Mouse (Mus musculus): ENCODE measurements around the gene Hspg2. TPM values are rescaled to one million over a fixed set of nuclear protein-coding genes. Genes with fewer than 3 reads are reported as not detected.

The Hspg2 gene
- total and polyA plus RNA-seq, 3 experiments, result 114 to 190 (median 174) TPM

GRCm38 (mm10) chr4:137441332-137441731 lies 27.2 kb upstream of the Hspg2 start:
- peak; percentile 21; the same call in 1 of the 2 replicates for TF ChIP-seq CTCF (IDR thresholded peaks at IDR 0.05)
- TF ChIP-seq EP300 (IDR thresholded peaks at IDR 0.05; ENCODE audit: insufficient read depth, low read depth, low read length), result no peak
- 89% methylated on average over 4 of the region's 4 CpGs for WGBS
- Histone ChIP-seq H3K27ac (no peak overlapping the region), H3K79me2 (replicated peaks; ENCODE audit: control insufficient read depth, insufficient read depth, low read length) (no peaks in the 10 kb centered on the region), H3K27me3 (ENCODE audit: control insufficient read depth, insufficient read depth, low read length) (no peaks in the 10 kb centered on the region), H3K4me1 (ENCODE audit: control insufficient read depth, insufficient read depth, low read length) (peaks cover 2% of the 10 kb centered on the region), H3K9ac (ENCODE audit: low read depth, low read length) (no peak overlapping the region), H3K36me3 (ENCODE audit: control insufficient read depth, insufficient read depth, low read length) (no peaks in the 10 kb centered on the region), H3K4me3 (no peak overlapping the region)
- intact Hi-C loops (cut with DNase I), result loop anchor here (5.0 kb wide), 3 partner anchors 76 to 196 kb away; no protein-coding TSS in a partner anchor
- no peak for DNase-seq

GRCm38 (mm10) chr4:137443625-137444024 lies 24.9 kb upstream of the Hspg2 start:
- intact Hi-C loops (cut with DNase I), result loop anchor here (2.0 to 5.0 kb wide), 7 partner anchors 57 to 194 kb away; no protein-coding TSS in a partner anchor
- TF ChIP-seq CTCF (IDR thresholded peaks at IDR 0.05) (peak; percentile 96), POLR2A (IDR thresholded peaks at IDR 0.05; ENCODE audit: insufficient read depth, low read depth, low read length) (no peak), EP300 (IDR thresholded peaks at IDR 0.05; ENCODE audit: insufficient read depth, low read depth, low read length) (peak; percentile 71)

DNA sequence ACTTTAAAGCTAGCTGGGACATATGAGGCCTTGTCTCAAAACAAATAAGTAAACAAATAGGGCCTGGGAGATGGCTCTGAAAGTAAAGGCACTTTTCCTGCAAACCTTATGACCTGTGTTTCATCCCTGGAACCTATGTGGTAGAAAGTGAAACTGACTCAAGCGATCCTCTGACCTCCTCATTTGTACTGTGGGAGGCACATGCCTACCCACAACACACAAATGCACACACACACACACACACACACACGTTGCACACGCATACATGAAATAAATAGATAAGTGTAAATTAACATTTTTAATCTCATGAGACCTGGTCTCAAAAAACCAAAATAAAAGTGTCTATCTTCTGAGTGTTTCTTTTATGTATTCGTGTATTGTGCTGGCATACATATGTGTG lies 22.7 kb upstream of the Hspg2 start:
- intact Hi-C loops (cut with DNase I), result loop anchor here (5.0 kb wide), 1 partner anchor 41 kb away; no protein-coding TSS in a partner anchor
- WGBS, result 89% methylated on average over 4 of the region's 4 CpGs

More at GRCm38 (mm10) chr4:137443625-137444024, 24.9 kb upstream of the Hspg2 start:
- no peaks in the 10 kb centered on the region for H3K27me3 ChIP-seq (ENCODE audit: control insufficient read depth, insufficient read depth, low read length)
- H3K36me3 ChIP-seq (ENCODE audit: control insufficient read depth, insufficient read depth, low read length), result no peaks in the 10 kb centered on the region
- H3K9ac ChIP-seq (ENCODE audit: low read depth, low read length), result no peak overlapping the region
- no peak overlapping the region for H3K27ac ChIP-seq
- peaks cover 6% of the 10 kb centered on the region for H3K4me1 ChIP-seq (ENCODE audit: control insufficient read depth, insufficient read depth, low read length)
- no peak overlapping the region for H3K4me3 ChIP-seq
- WGBS, result 29% methylated on average over 5 of the region's 5 CpGs
- DNase-seq, result peak; percentile 71 to 87
- H3K79me2 ChIP-seq (replicated peaks; ENCODE audit: control insufficient read depth, insufficient read depth, low read length), result no peaks in the 10 kb centered on the region

GRCm38 (mm10) chr4:137447363-137448196 lies 21.0 kb upstream of the Hspg2 start:
- no peaks in the 10 kb centered on the region for H3K27me3 ChIP-seq (ENCODE audit: control insufficient read depth, insufficient read depth, low read length)
- WGBS, result 41% methylated on average over 7 of the region's 7 CpGs
- peak overlapping the region; percentile 29; the same call in 1 of the 2 replicates for H3K27ac ChIP-seq
- H3K79me2 ChIP-seq (replicated peaks; ENCODE audit: control insufficient read depth, insufficient read depth, low read length), result no peaks in the 10 kb centered on the region
- H3K36me3 ChIP-seq (ENCODE audit: control insufficient read depth, insufficient read depth, low read length), result no peaks in the 10 kb centered on the region
- H3K9ac ChIP-seq (ENCODE audit: low read depth, low read length), result no peak overlapping the region
- no peak overlapping the region for H3K4me3 ChIP-seq
- H3K4me1 ChIP-seq (ENCODE audit: control insufficient read depth, insufficient read depth, low read length), result peaks cover 10% of the 10 kb centered on the region
- intact Hi-C loops (cut with DNase I), result loop anchor here (5.0 kb wide), 1 partner anchor 40 kb away; no protein-coding TSS in a partner anchor
- DNase-seq, result peak; percentile 50 to 62
- TF ChIP-seq POLR2A (IDR thresholded peaks at IDR 0.05; ENCODE audit: insufficient read depth, low read depth, low read length) (no peak), CTCF (IDR thresholded peaks at IDR 0.05) (no peak), EP300 (IDR thresholded peaks at IDR 0.05; ENCODE audit: insufficient read depth, low read depth, low read length) (no peak)

More for the DNA sequence above, 22.7 kb upstream of the Hspg2 start:
- Histone ChIP-seq H3K4me3 (no peak overlapping the region), H3K36me3 (ENCODE audit: control insufficient read depth, insufficient read depth, low read length) (no peaks in the 10 kb centered on the region), H3K27ac (no peak overlapping the region), H3K4me1 (ENCODE audit: control insufficient read depth, insufficient read depth, low read length) (peaks cover 10% of the 10 kb centered on the region), H3K79me2 (replicated peaks; ENCODE audit: control insufficient read depth, insufficient read depth, low read length) (no peaks in the 10 kb centered on the region), H3K27me3 (ENCODE audit: control insufficient read depth, insufficient read depth, low read length) (no peaks in the 10 kb centered on the region), H3K9ac (ENCODE audit: low read depth, low read length) (no peak overlapping the region)
- no peak for TF ChIP-seq CTCF (IDR thresholded peaks at IDR 0.05)
- no peak for TF ChIP-seq POLR2A (IDR thresholded peaks at IDR 0.05; ENCODE audit: insufficient read depth, low read depth, low read length)
- TF ChIP-seq EP300 (IDR thresholded peaks at IDR 0.05; ENCODE audit: insufficient read depth, low read depth, low read length), result no peak
- no peak for DNase-seq

- no peak for TF ChIP-seq POLR2A (IDR thresholded peaks at IDR 0.05; ENCODE audit: insufficient read depth, low read depth, low read length)
- no peak for TF ChIP-seq CTCF (IDR thresholded peaks at IDR 0.05)
- no peak for TF ChIP-seq EP300 (IDR thresholded peaks at IDR 0.05; ENCODE audit: insufficient read depth, low read depth, low read length)
- WGBS, result 15% methylated on average over 6 of the region's 6 CpGs
- no peaks in the 10 kb centered on the region for H3K79me2 ChIP-seq (replicated peaks; ENCODE audit: control insufficient read depth, insufficient read depth, low read length)
- 0 out of 2 replicates have a peak overlapping the region, but pooled peaks have one; percentile 15 for H3K9ac ChIP-seq (ENCODE audit: low read depth, low read length)
- peak; percentile 50 to 59 for DNase-seq
- H3K27me3 ChIP-seq (ENCODE audit: control insufficient read depth, insufficient read depth, low read length), result no peaks in the 10 kb centered on the region
- intact Hi-C loops (cut with DNase I), result loop anchor here (5.0 kb wide), 1 partner anchor 39 kb away; no protein-coding TSS in a partner anchor
- peaks cover 10% of the 10 kb centered on the region for H3K4me1 ChIP-seq (ENCODE audit: control insufficient read depth, insufficient read depth, low read length)
- H3K36me3 ChIP-seq (ENCODE audit: control insufficient read depth, insufficient read depth, low read length), result no peaks in the 10 kb centered on the region
- H3K4me3 ChIP-seq, result no peak overlapping the region
- peak overlapping the region; percentile 29; the same call in 1 of the 2 replicates for H3K27ac ChIP-seq
These were observed 20.4 kb upstream of the Hspg2 start for GRCm38 (mm10) chr4:137448197-137448596.
